Mouse (Mus musculus) lung, postnatal 14 days (tissue): ENCODE results near the gene Nxph1.

Experiments
- DNase-seq: peaks from one replicate; pipeline ENCODE4 v3.0.0; 2021

The Nxph1 gene

GRCm38 (mm10) chr6:8948131-8948470 lies at the start of gene Nxph1:
Gene Nxph1 (plus strand): TSS chr6:8948431.
- no peak for DNase-seq

- DNase-seq: no peak
Observed at GRCm38 (mm10) chr6:8900021-8900728, 48.1 kb upstream of the Nxph1 start.

- no peak for DNase-seq
Observed at GRCm38 (mm10) chr6:8900729-8901122, 47.5 kb upstream of the Nxph1 start.

- no peak for DNase-seq
Observed at GRCm38 (mm10) chr6:8907917-8908316, 40.3 kb upstream of the Nxph1 start.

GRCm38 (mm10) chr6:8913404-8913803 lies 34.8 kb upstream of the Nxph1 start:
- DNase-seq: no peak

- no peak for DNase-seq
Observed at GRCm38 (mm10) chr6:8914682-8915081, 33.5 kb upstream of the Nxph1 start.

GRCm38 (mm10) chr6:8924481-8924880 lies 23.8 kb upstream of the Nxph1 start:
- no peak for DNase-seq

GRCm38 (mm10) chr6:8935241-8935640 lies 13.0 kb upstream of the Nxph1 start:
- DNase-seq: no peak

- peak; percentile 75 for DNase-seq
Observed at GRCm38 (mm10) chr6:8935705-8936104, 12.5 kb upstream of the Nxph1 start.

- DNase-seq: no peak
Observed at GRCm38 (mm10) chr6:8936168-8936567, 12.1 kb upstream of the Nxph1 start.

- DNase-seq: peak; percentile 35
Observed at GRCm38 (mm10) chr6:8948471-8949411, 510 bp downstream of the Nxph1 start.

GRCm38 (mm10) chr6:8949665-8950201 lies 1.5 kb downstream of the Nxph1 start:
- no peak for DNase-seq

- DNase-seq: no peak
Observed at GRCm38 (mm10) chr6:8950611-8951325, 2.5 kb downstream of the Nxph1 start.

GRCm38 (mm10) chr6:8951326-8951695 lies 3.1 kb downstream of the Nxph1 start:
- DNase-seq: peak; percentile 18

GRCm38 (mm10) chr6:8951884-8952590 lies 3.8 kb downstream of the Nxph1 start:
- no peak for DNase-seq

- DNase-seq: no peak
Observed at GRCm38 (mm10) chr6:8955817-8956529, 7.7 kb downstream of the Nxph1 start.

GRCm38 (mm10) chr6:8956743-8957528 lies 8.7 kb downstream of the Nxph1 start:
- DNase-seq: no peak

GRCm38 (mm10) chr6:8957529-8957887 lies 9.3 kb downstream of the Nxph1 start:
- peak; percentile 10 for DNase-seq

GRCm38 (mm10) chr6:8958081-8958919 lies 10.1 kb downstream of the Nxph1 start:
- DNase-seq: no peak

GRCm38 (mm10) chr6:8959810-8960209 lies 11.6 kb downstream of the Nxph1 start:
- DNase-seq: no peak
